Mouse (Mus musculus) hindbrain, embryonic 14.5 days (tissue): ENCODE measurements around the gene Rab24. TPM values are rescaled to one million over a fixed set of nuclear protein-coding genes. Genes with fewer than 3 reads are reported as not detected.

Experiments used
- ATAC-seq: fragments of 200-750 bp; cut with Nextera tagmentation; 2 replicates; pipeline ENCODE4 v1.8.0; 2017; ENCODE audit warnings: moderate number of reproducible peaks, mild to moderate bottlenecking, moderate TSS enrichment, moderate library complexity; ENCODE audit not compliant: low FRiP score
- DNase-seq: peaks from one replicate; pipeline ENCODE4 v3.0.0-alpha.2; 2015; ENCODE audit warnings: low spot score
- H3K27ac ChIP-seq: fragments of 300-500 bp; sonication (generic); 2 replicates; pipeline ENCODE4 v1.5.1; 2014; ENCODE audit warnings: mild to moderate bottlenecking, moderate library complexity
- H3K27me3 ChIP-seq: fragments of 300-500 bp; sonication (generic); 2 replicates; pipeline ENCODE4 v1.6.1; 2014; ENCODE audit warnings: mild to moderate bottlenecking, low read length, mixed read lengths; ENCODE audit not compliant: control insufficient read depth, insufficient read depth
- H3K36me3 ChIP-seq: fragments of 300-500 bp; sonication (generic); replicated peaks from 2 replicates; pipeline ENCODE4 v1.6.1; 2014; ENCODE audit not compliant: control insufficient read depth, insufficient read depth
- H3K4me1 ChIP-seq: fragments of 300-500 bp; sonication (generic); replicated peaks from 2 replicates; pipeline ENCODE4 v1.6.1; 2014; ENCODE audit warnings: antibody characterized with exemption, low read length, mixed read lengths; ENCODE audit not compliant: control insufficient read depth, insufficient read depth
- H3K4me2 ChIP-seq: fragments of 300-500 bp; sonication (generic); replicated peaks from 2 replicates; pipeline ENCODE4 v1.6.1; 2014; ENCODE audit warnings: mild to moderate bottlenecking, moderate library complexity
- H3K4me3 ChIP-seq: fragments of 300-500 bp; sonication (generic); replicated peaks from 2 replicates; pipeline ENCODE4 v1.5.1; 2014; ENCODE audit warnings: mild to moderate bottlenecking, low read length
- H3K9ac ChIP-seq: fragments of 300-500 bp; sonication (generic); 2 replicates; pipeline ENCODE4 v1.6.1; 2014
- H3K9me3 ChIP-seq: fragments of 300-500 bp; sonication (generic); 2 replicates; pipeline ENCODE4 v1.6.1; 2016; ENCODE audit warnings: low read length; ENCODE audit not compliant: control insufficient read depth
- WGBS: fragments of 180-500 bp; shearing (Covaris S2); extraction: QIAGEN DNeasy Blood & Tissue Kit; methylation state at CpG from one replicate; pipeline ENCODE4 v1.1.7; 2014; 5-methylcytosine and 5-hydroxymethylcytosine counted together
- polyA plus RNA-seq: library from polyadenylated mRNA; unstranded; fragments of >200 nt; fragmentation: Nextera tagmentation; extraction: Ambion mirVana; gene quantifications from 2 replicates; pipeline ENCODE4 v1.2.1, GENCODE M21; 2014

Gene Rab24
- polyA plus RNA-seq, 1 experiment from 2014 or later = 95.8 TPM

- H3K9me3 ChIP-seq = no peaks in the 10 kb centered on the region
- ATAC-seq (peak; percentile 80), DNase-seq (peak; percentile 82)
- peak within 1 kb of the TSS; percentile 53 for H3K27ac ChIP-seq
- no peaks in the 10 kb centered on the region for H3K27me3 ChIP-seq
- peaks cover 15% of the 10 kb centered on the region; the same call in 1 of the 2 replicates for H3K4me1 ChIP-seq
- H3K4me2 ChIP-seq = peak within 1 kb of the TSS; percentile 91
- peak within 1 kb of the TSS; percentile 63 for H3K9ac ChIP-seq
- H3K36me3 ChIP-seq = peaks cover 14% of the 10 kb centered on the region
- WGBS = under 1% methylated on average over 66 of the region's 82 CpGs
- peak within 1 kb of the TSS; percentile 64 for H3K4me3 ChIP-seq
These were observed 8.2 kb upstream of the Rab24 start, which contains the start of gene Mxd3 for GRCm38 (mm10) chr13:55329683-55330566. Gene Mxd3 (minus strand): TSS chr13:55329823.

- Histone ChIP-seq H3K4me3 (peak overlapping the region; percentile 64), H3K36me3 (peaks cover 20% of the 10 kb centered on the region), H3K27me3 (no peaks in the 10 kb centered on the region), H3K4me2 (peak overlapping the region; percentile 91), H3K4me1 (peaks cover 15% of the 10 kb centered on the region; the same call in 1 of the 2 replicates), H3K9me3 (no peaks in the 10 kb centered on the region), H3K27ac (no peak overlapping the region), H3K9ac (peak overlapping the region; percentile 63)
- ATAC-seq = peak; percentile 19; the same call in 1 of the 2 replicates
- under 1% methylated on average over 29 of the region's 29 CpGs for WGBS
- DNase-seq = peak; percentile 57
These were observed 7.5 kb upstream of the Rab24 start for GRCm38 (mm10) chr13:55329109-55329682.

- Histone ChIP-seq H3K4me1 (peaks cover 19% of the 10 kb centered on the region; the same call in 1 of the 2 replicates), H3K4me3 (peak overlapping the region; percentile 64), H3K36me3 (peaks cover 26% of the 10 kb centered on the region), H3K9ac (peak overlapping the region; percentile 63; the same call in 1 of the 2 replicates), H3K4me2 (peak overlapping the region; percentile 91), H3K9me3 (no peaks in the 10 kb centered on the region), H3K27ac (no peak overlapping the region), H3K27me3 (no peaks in the 10 kb centered on the region)
- DNase-seq = no peak
- 68% methylated on average over 4 of the region's 4 CpGs for WGBS
- ATAC-seq = no peak
These were observed 6.9 kb upstream of the Rab24 start for GRCm38 (mm10) chr13:55328641-55329040.

- Histone ChIP-seq H3K27ac (no peak overlapping the region), H3K4me1 (peaks cover 24% of the 10 kb centered on the region), H3K4me3 (no peak overlapping the region), H3K36me3 (peaks cover 30% of the 10 kb centered on the region), H3K4me2 (peak overlapping the region; percentile 91; the same call in 1 of the 2 replicates), H3K27me3 (no peaks in the 10 kb centered on the region), H3K9ac (no peak overlapping the region), H3K9me3 (no peaks in the 10 kb centered on the region)
- no peak for ATAC-seq
- no peak for DNase-seq
- 90% methylated on average over 6 of the region's 6 CpGs for WGBS
These were observed 6.4 kb upstream of the Rab24 start for GRCm38 (mm10) chr13:55328171-55328570.

GRCm38 (mm10) chr13:55327633-55328032, 5.9 kb upstream of the Rab24 start:
- no peak overlapping the region for H3K4me2 ChIP-seq
- ATAC-seq (peak; percentile 31), DNase-seq (peak; percentile 84)
- 0 out of 2 replicates have a peak overlapping the region, but pooled peaks have one; percentile 34 for H3K9ac ChIP-seq
- H3K9me3 ChIP-seq = no peaks in the 10 kb centered on the region
- 36% methylated on average over 8 of the region's 8 CpGs for WGBS
- no peak overlapping the region for H3K27ac ChIP-seq
- H3K27me3 ChIP-seq = no peaks in the 10 kb centered on the region
- no peak overlapping the region for H3K4me3 ChIP-seq
- peaks cover 29% of the 10 kb centered on the region for H3K4me1 ChIP-seq
- peaks cover 33% of the 10 kb centered on the region for H3K36me3 ChIP-seq

GRCm38 (mm10) chr13:55327169-55327568, 5.4 kb upstream of the Rab24 start:
- Histone ChIP-seq H3K27me3 (no peaks in the 10 kb centered on the region), H3K4me1 (peaks cover 31% of the 10 kb centered on the region), H3K27ac (peak overlapping the region; percentile 54), H3K9ac (0 out of 2 replicates have a peak overlapping the region, but pooled peaks have one; percentile 34), H3K4me2 (peak overlapping the region; percentile 15; the same call in 1 of the 2 replicates), H3K4me3 (no peak overlapping the region), H3K9me3 (no peaks in the 10 kb centered on the region), H3K36me3 (peaks cover 33% of the 10 kb centered on the region)
- ATAC-seq = no peak
- WGBS = 59% methylated on average over 4 of the region's 4 CpGs
- DNase-seq = no peak

- Histone ChIP-seq H3K4me3 (no peak overlapping the region), H3K4me2 (no peak overlapping the region), H3K27ac (no peak overlapping the region), H3K9ac (no peak overlapping the region), H3K27me3 (no peaks in the 10 kb centered on the region), H3K4me1 (peaks cover 38% of the 10 kb centered on the region), H3K36me3 (peaks cover 33% of the 10 kb centered on the region), H3K9me3 (no peaks in the 10 kb centered on the region)
- no peak for ATAC-seq
- no peak for DNase-seq
- 80% methylated on average over 11 of the region's 11 CpGs for WGBS
These were observed 3.9 kb upstream of the Rab24 start for GRCm38 (mm10) chr13:55325596-55325995.

GRCm38 (mm10) chr13:55322130-55322825, 532 bp upstream of the Rab24 start:
- Histone ChIP-seq H3K27me3 (no peaks in the 10 kb centered on the region), H3K4me3 (peak overlapping the region; percentile 83), H3K4me2 (peak overlapping the region; percentile 93), H3K4me1 (peaks cover 30% of the 10 kb centered on the region), H3K9me3 (no peaks in the 10 kb centered on the region), H3K9ac (peak overlapping the region; percentile 89), H3K36me3 (peaks cover 66% of the 10 kb centered on the region), H3K27ac (peak overlapping the region; percentile 67)
- peak; percentile 70 for DNase-seq
- WGBS = 2% methylated on average over 31 of the region's 31 CpGs
- no peak for ATAC-seq
